Mouse (Mus musculus): ENCODE data around the gene Zfp428. TPM values are rescaled to one million over a fixed set of nuclear protein-coding genes. Genes with fewer than 3 reads are reported as not detected.

Zfp428 gene
- polyA plus RNA-seq, 1 experiment from 2014 or later = 28.2 TPM

DNA sequence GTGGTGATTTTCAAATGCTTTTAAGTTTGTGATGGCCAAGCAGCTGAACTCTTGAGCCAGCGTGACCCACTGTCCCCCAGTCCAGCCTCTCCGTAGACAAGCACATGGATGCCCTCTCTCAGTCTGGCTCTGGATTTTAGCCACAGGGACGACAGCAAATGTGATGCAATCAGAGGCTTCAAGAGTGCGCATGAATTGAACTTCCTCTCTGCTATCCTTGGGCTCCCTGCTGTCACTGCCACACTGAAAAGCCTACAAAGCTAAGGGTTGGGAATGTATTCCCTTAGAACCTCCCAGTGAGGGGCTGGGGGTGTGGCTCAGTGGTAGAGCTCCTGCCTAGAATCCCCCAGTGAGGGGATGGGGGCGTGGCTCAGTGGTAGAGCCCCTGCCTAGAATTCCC, 31.9 kb downstream of the Zfp428 start:
- Histone ChIP-seq H3K4me2 (ENCODE audit: low read length) (no peak overlapping the region), H3K9ac (ENCODE audit: low read length) (no peak overlapping the region), H3K4me3 (ENCODE audit: control insufficient read depth in 1 of 2, insufficient read depth in 1 of 2, low read depth in 1 of 2, low read length in 2 of 2) (no peak overlapping the region), H3K27me3 (ENCODE audit: control insufficient read depth, insufficient read depth, low read length) (no peaks in the 10 kb centered on the region), H3K36me3 (ENCODE audit: control insufficient read depth, insufficient read depth, low read length) (peaks cover 31% of the 10 kb centered on the region), H3K9me3 (ENCODE audit: control insufficient read depth, low read length) (no peaks in the 10 kb centered on the region), H3K27ac (replicated peaks in 1 of 2; ENCODE audit: control insufficient read depth in 1 of 2, insufficient read depth in 1 of 2, low read depth in 2 of 2, low read length in 2 of 2) (no peak overlapping the region), H3K4me1 (ENCODE audit: control insufficient read depth in 2 of 2, insufficient read depth in 2 of 2, low read length in 2 of 2) (no peaks in the 10 kb centered on the region; a peak in 1 of 4 replicates)
- 69% methylated on average over 5 of the region's 5 CpGs for WGBS
- ATAC-seq (ENCODE audit: insufficient number of reproducible peaks, insufficient read depth, low FRiP score, low read depth) = no peak

DNA sequence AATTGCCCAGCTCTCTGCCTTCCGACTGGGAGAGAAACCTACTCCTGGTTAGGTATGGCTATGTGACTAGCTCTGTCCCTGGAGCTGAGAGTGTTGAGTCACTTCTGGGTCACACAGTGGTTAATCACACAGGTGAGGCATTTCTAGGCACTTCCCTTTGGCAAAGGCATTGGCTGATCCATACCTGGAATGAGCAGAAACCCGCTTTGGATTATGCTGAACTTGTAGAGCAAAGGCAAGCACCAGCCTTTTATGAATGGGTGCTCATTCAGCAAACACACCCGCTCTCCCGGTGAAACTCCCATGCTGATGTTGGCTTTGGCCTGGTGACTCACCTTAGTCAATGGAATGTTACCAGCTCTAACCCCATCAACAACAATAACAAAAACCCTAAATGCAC, 32.9 kb downstream of the Zfp428 start:
- Histone ChIP-seq H3K27ac (replicated peaks in 1 of 2; ENCODE audit: control insufficient read depth in 1 of 2, insufficient read depth in 1 of 2, low read depth in 2 of 2, low read length in 2 of 2) (no peak overlapping the region), H3K4me3 (ENCODE audit: control insufficient read depth in 1 of 2, insufficient read depth in 1 of 2, low read depth in 1 of 2, low read length in 2 of 2) (no peak overlapping the region), H3K9me3 (ENCODE audit: control insufficient read depth, low read length) (0 out of 2 replicates have a peak, but pooled peaks cover 2% of the 10 kb centered on the region), H3K4me1 (ENCODE audit: control insufficient read depth in 2 of 2, insufficient read depth in 2 of 2, low read length in 2 of 2) (no peaks in the 10 kb centered on the region; a peak in 1 of 4 replicates), H3K9ac (ENCODE audit: low read length) (no peak overlapping the region), H3K4me2 (ENCODE audit: low read length) (no peak overlapping the region), H3K36me3 (ENCODE audit: control insufficient read depth, insufficient read depth, low read length) (peaks cover 21% of the 10 kb centered on the region), H3K27me3 (ENCODE audit: control insufficient read depth, insufficient read depth, low read length) (no peaks in the 10 kb centered on the region)
- WGBS = 90% methylated on average over 4 of the region's 4 CpGs
- no peak for ATAC-seq (ENCODE audit: insufficient number of reproducible peaks, insufficient read depth, low FRiP score, low read depth)

GRCm38 (mm10) chr7:24544506-24544905, 37.7 kb downstream of the Zfp428 start:
- Histone ChIP-seq H3K27me3 (ENCODE audit: control insufficient read depth, insufficient read depth, low read length) (no peaks in the 10 kb centered on the region), H3K27ac (replicated peaks in 1 of 2; ENCODE audit: control insufficient read depth in 1 of 2, insufficient read depth in 1 of 2, low read depth in 2 of 2, low read length in 2 of 2) (no peak overlapping the region), H3K4me1 (ENCODE audit: control insufficient read depth in 2 of 2, insufficient read depth in 2 of 2, low read length in 2 of 2) (peaks cover 7 to 10% of the 10 kb centered on the region in 2 experiments), H3K4me2 (ENCODE audit: low read length) (no peak overlapping the region), H3K9me3 (ENCODE audit: control insufficient read depth, low read length) (0 out of 2 replicates have a peak, but pooled peaks cover 2% of the 10 kb centered on the region), H3K4me3 (ENCODE audit: control insufficient read depth in 1 of 2, insufficient read depth in 1 of 2, low read depth in 1 of 2, low read length in 2 of 2) (no peak overlapping the region), H3K36me3 (ENCODE audit: control insufficient read depth, insufficient read depth, low read length) (peaks cover 7% of the 10 kb centered on the region), H3K9ac (ENCODE audit: low read length) (no peak overlapping the region)
- ATAC-seq (ENCODE audit: insufficient number of reproducible peaks, insufficient read depth, low FRiP score, low read depth) = no peak
- WGBS = 78% methylated on average over 2 of the region's 2 CpGs

DNA sequence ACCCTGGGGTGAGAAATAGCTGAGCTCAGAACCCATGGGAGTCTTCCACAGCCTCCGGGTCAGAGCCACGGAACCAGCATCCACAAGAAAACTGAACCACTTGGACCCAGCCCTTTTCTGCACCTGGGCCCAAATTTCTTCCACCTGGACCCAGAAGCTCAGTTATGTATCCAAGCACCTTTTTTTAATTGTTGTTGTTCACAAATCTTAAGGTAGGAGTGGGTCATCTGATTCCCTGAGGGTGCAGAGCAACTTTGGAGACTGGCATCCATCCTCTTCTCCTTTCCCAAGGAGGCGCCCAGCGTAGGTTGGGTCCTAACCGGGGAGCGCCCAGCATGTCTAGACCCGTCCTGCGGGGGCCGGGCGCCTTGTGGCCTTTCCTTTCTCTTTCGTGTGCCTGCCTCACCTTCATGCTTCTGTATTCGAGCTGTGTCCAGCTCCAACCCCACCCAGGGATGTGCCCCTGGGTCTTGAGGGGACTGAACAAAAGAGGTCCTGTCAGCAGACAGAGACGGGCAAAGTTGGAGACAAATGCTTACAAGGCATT, 39.3 kb downstream of the Zfp428 start, which contains the start of the genes Pinlyp and Xrcc1:
Pinlyp (minus strand) TSS at position 51 of the 547 bp plus-strand sequence.
Xrcc1 (plus strand) TSS at position 222 of the 547 bp plus-strand sequence.
- peaks cover 13% of the 10 kb centered on the region for H3K36me3 ChIP-seq (ENCODE audit: control insufficient read depth, insufficient read depth, low read length)
- ATAC-seq (ENCODE audit: insufficient number of reproducible peaks, insufficient read depth, low FRiP score, low read depth) = no peak
- H3K4me1 ChIP-seq (ENCODE audit: control insufficient read depth in 2 of 2, insufficient read depth in 2 of 2, low read length in 2 of 2) = peaks cover 7 to 10% of the 10 kb centered on the region in 2 experiments
- 0 out of 2 replicates have a peak, but pooled peaks cover 2% of the 10 kb centered on the region for H3K9me3 ChIP-seq (ENCODE audit: control insufficient read depth, low read length)
- peak within 1 kb of the TSS; percentile 89 for H3K9ac ChIP-seq (ENCODE audit: low read length)
- H3K27me3 ChIP-seq (ENCODE audit: control insufficient read depth, insufficient read depth, low read length) = no peaks in the 10 kb centered on the region
- H3K27ac ChIP-seq (replicated peaks in 1 of 2; ENCODE audit: control insufficient read depth in 1 of 2, insufficient read depth in 1 of 2, low read depth in 2 of 2, low read length in 2 of 2) = peak within 1 kb of the TSS; percentile 53 to 72; a peak in 3 of 4 replicates
- H3K4me2 ChIP-seq (ENCODE audit: low read length) = peak within 1 kb of the TSS; percentile 70
- WGBS = 32% methylated on average over 13 of the region's 13 CpGs
- peak within 1 kb of the TSS; percentile 88 to 94 for H3K4me3 ChIP-seq (ENCODE audit: control insufficient read depth in 1 of 2, insufficient read depth in 1 of 2, low read depth in 1 of 2, low read length in 2 of 2)

- no peaks in the 10 kb centered on the region for H3K27me3 ChIP-seq (ENCODE audit: control insufficient read depth, insufficient read depth, low read length)
- peak; percentile 98 for ATAC-seq (ENCODE audit: insufficient number of reproducible peaks, insufficient read depth, low FRiP score, low read depth)
- under 1% methylated on average over 57 of the region's 57 CpGs for WGBS
- H3K36me3 ChIP-seq (ENCODE audit: control insufficient read depth, insufficient read depth, low read length) = peaks cover 13% of the 10 kb centered on the region
- H3K9ac ChIP-seq (ENCODE audit: low read length) = peak overlapping the region; percentile 89
- peaks cover 7 to 10% of the 10 kb centered on the region in 2 experiments for H3K4me1 ChIP-seq (ENCODE audit: control insufficient read depth in 2 of 2, insufficient read depth in 2 of 2, low read length in 2 of 2)
- H3K27ac ChIP-seq (replicated peaks in 1 of 2; ENCODE audit: control insufficient read depth in 1 of 2, insufficient read depth in 1 of 2, low read depth in 2 of 2, low read length in 2 of 2) = peak overlapping the region; percentile 53 to 72; a peak in 3 of 4 replicates
- peak overlapping the region; percentile 88 to 94 for H3K4me3 ChIP-seq (ENCODE audit: control insufficient read depth in 1 of 2, insufficient read depth in 1 of 2, low read depth in 1 of 2, low read length in 2 of 2)
- H3K4me2 ChIP-seq (ENCODE audit: low read length) = peak overlapping the region; percentile 70
- H3K9me3 ChIP-seq (ENCODE audit: control insufficient read depth, low read length) = 0 out of 2 replicates have a peak, but pooled peaks cover 2% of the 10 kb centered on the region
These were observed 40.0 kb downstream of the Zfp428 start for GRCm38 (mm10) chr7:24546634-24547389.

DNA sequence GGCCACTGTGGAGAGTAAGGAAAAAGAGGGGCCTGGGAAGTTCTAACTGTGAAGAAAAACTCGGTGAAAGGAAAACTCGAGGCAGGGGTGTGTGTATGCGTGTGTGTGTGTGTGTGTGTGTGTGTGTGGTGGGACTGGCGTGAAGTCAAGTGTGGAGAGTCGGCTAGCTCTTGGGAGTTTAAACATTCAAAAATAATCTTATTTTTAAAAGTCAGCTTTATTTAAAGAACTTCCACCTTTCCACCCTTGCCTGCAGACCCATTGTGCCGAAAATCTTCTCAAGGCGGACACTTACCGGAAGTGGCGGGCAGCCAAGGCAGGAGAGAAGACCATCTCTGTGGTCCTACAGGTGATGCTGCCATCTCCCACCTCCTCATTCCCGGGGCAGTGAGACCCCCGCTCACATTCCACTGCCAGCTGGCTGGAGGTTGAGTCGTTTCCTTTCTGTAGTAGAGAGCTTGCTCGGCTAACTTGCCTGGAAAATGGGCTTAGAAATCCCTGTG, 40.8 kb downstream of the Zfp428 start:
- ATAC-seq (ENCODE audit: insufficient number of reproducible peaks, insufficient read depth, low FRiP score, low read depth) = no peak

GRCm38 (mm10) chr7:24551985-24552759, 45.4 kb downstream of the Zfp428 start:
- no peak for ATAC-seq (ENCODE audit: insufficient number of reproducible peaks, insufficient read depth, low FRiP score, low read depth)
- Histone ChIP-seq H3K27me3 (ENCODE audit: control insufficient read depth, insufficient read depth, low read length) (no peaks in the 10 kb centered on the region), H3K36me3 (ENCODE audit: control insufficient read depth, insufficient read depth, low read length) (peaks cover 47% of the 10 kb centered on the region), H3K27ac (replicated peaks in 1 of 2; ENCODE audit: control insufficient read depth in 1 of 2, insufficient read depth in 1 of 2, low read depth in 2 of 2, low read length in 2 of 2) (no peak overlapping the region), H3K4me3 (ENCODE audit: control insufficient read depth in 1 of 2, insufficient read depth in 1 of 2, low read depth in 1 of 2, low read length in 2 of 2) (no peak overlapping the region), H3K9ac (ENCODE audit: low read length) (no peak overlapping the region), H3K4me2 (ENCODE audit: low read length) (no peak overlapping the region), H3K9me3 (ENCODE audit: control insufficient read depth, low read length) (no peaks in the 10 kb centered on the region), H3K4me1 (ENCODE audit: control insufficient read depth in 2 of 2, insufficient read depth in 2 of 2, low read length in 2 of 2) (peaks cover 3 to 6% of the 10 kb centered on the region in 2 experiments)
- 86% methylated on average over 12 of the region's 12 CpGs for whole genome bisulfite sequencing

More for the DNA sequence above, 40.8 kb downstream of the Zfp428 start:
- Histone ChIP-seq H3K36me3 (ENCODE audit: control insufficient read depth, insufficient read depth, low read length) (peaks cover 20% of the 10 kb centered on the region), H3K9me3 (ENCODE audit: control insufficient read depth, low read length) (0 out of 2 replicates have a peak, but pooled peaks cover 2% of the 10 kb centered on the region), H3K27ac (replicated peaks in 1 of 2; ENCODE audit: control insufficient read depth in 1 of 2, insufficient read depth in 1 of 2, low read depth in 2 of 2, low read length in 2 of 2) (peak overlapping the region in 1 of 2 experiments; percentile 48; a peak in 1 of 4 replicates), H3K4me1 (ENCODE audit: control insufficient read depth in 2 of 2, insufficient read depth in 2 of 2, low read length in 2 of 2) (peaks cover 7 to 10% of the 10 kb centered on the region in 2 experiments), H3K4me3 (ENCODE audit: control insufficient read depth in 1 of 2, insufficient read depth in 1 of 2, low read depth in 1 of 2, low read length in 2 of 2) (peak overlapping the region; percentile 88 to 94), H3K9ac (ENCODE audit: low read length) (peak overlapping the region; percentile 89), H3K27me3 (ENCODE audit: control insufficient read depth, insufficient read depth, low read length) (no peaks in the 10 kb centered on the region), H3K4me2 (ENCODE audit: low read length) (peak overlapping the region; percentile 70)
- WGBS = 27% methylated on average over 13 of the region's 13 CpGs

Measured in heart, embryonic 14.5 days (tissue).